Mouse (Mus musculus): ENCODE results near the gene Gm32742. TPM values are rescaled to one million over a fixed set of nuclear protein-coding genes. Genes with fewer than 3 reads are reported as not detected.

Gene Gm32742
- total RNA-seq (2014; rRNA removed) (not detected in 2 replicates), polyA plus RNA-seq (2015; fragmentation: Nextera tagmentation; extraction: Ambion mirVana) (0.04 TPM in 1 of 2 replicates, not detected in the other)

DNA sequence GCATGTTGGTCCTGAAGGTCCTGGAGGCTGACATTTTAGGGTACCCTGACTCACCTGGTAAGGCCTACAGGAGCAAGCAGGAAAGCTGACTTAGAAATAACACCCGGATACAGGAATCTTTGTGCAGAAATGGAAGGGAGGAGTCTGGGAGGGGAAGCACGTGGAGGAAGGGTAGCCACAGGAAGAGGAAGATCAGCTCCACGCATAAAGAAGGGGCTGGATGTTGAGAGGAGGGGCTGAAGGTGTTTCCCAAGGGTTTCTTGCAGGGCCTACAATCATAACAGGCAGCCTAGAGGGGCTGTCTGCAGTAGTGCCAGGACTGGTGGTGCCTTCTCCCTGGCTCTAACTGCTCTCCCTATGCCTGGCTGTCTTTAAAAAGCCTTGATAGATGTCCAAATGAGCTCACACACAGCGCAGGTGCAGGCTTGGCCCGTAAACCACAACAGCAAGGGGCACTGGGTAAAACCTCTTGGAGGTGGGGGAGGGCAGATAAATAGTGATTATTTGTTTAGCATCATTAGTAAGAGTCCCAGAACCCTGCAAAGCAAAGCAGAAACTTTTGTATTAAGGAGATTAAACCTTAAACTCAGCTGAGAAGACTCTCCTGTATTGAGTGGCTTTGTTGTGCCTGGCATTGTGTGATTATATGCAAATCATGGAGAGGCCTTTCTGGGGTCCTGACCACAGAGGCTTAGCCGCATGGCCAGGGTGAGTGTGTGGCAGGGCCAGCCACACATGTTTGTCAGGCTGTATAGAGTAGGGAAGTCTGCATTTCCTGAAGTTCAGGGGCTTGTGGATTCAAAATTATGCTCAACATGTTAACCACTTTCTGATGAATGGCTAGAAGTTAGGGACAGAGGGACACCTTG lies at the start of gene Gm32742:
Gene Gm32742, minus strand, starts transcription at position 206 of the 869 bp plus-strand sequence.
- H3K4me2 ChIP-seq (ENCODE audit: low read depth, low read length): no peak within 1 kb of the TSS
- H3K4me3 ChIP-seq (ENCODE audit: low read length): no peak within 1 kb of the TSS
- ATAC-seq: peak; percentile 50; the same call in 1 of the 2 replicates
- 41% methylated on average over 6 of the region's 6 CpGs for WGBS
- no peaks in the 10 kb centered on the region for H3K9me3 ChIP-seq (ENCODE audit: low read length)
- H3K27me3 ChIP-seq (ENCODE audit: insufficient read depth, low read length): no peaks in the 10 kb centered on the region
- no peaks in the 10 kb centered on the region for H3K4me1 ChIP-seq (ENCODE audit: insufficient read depth, low read length)
- no peaks in the 10 kb centered on the region for H3K36me3 ChIP-seq (ENCODE audit: insufficient read depth, low read length)
- TF ChIP-seq CTCF (IDR thresholded peaks at IDR 0.05; ENCODE audit: low read depth): no peak
- DNase-seq (ENCODE audit: low spot score): peak; percentile 26
- H3K27ac ChIP-seq: no peak within 1 kb of the TSS
- H3K9ac ChIP-seq (replicated peaks; ENCODE audit: low read length): no peak within 1 kb of the TSS

- no peaks in the 10 kb centered on the region for H3K36me3 ChIP-seq (ENCODE audit: insufficient read depth, low read length)
- no peak overlapping the region for H3K27ac ChIP-seq
- TF ChIP-seq CTCF (IDR thresholded peaks at IDR 0.05; ENCODE audit: low read depth): no peak
- H3K4me1 ChIP-seq (ENCODE audit: insufficient read depth, low read length): no peaks in the 10 kb centered on the region
- DNase-seq (ENCODE audit: low spot score): no peak
- no peak overlapping the region for H3K9ac ChIP-seq (replicated peaks; ENCODE audit: low read length)
- WGBS: 94% methylated on average over 6 of the region's 6 CpGs
- no peaks in the 10 kb centered on the region for H3K9me3 ChIP-seq (ENCODE audit: low read length)
- no peak overlapping the region for H3K4me3 ChIP-seq (ENCODE audit: low read length)
- no peaks in the 10 kb centered on the region for H3K27me3 ChIP-seq (ENCODE audit: insufficient read depth, low read length)
- no peak overlapping the region for H3K4me2 ChIP-seq (ENCODE audit: low read depth, low read length)
- ATAC-seq: no peak
Observed at GRCm38 (mm10) chr9:51213729-51214237, 48.5 kb upstream of the Gm32742 start.

GRCm38 (mm10) chr9:51213023-51213728 lies 47.9 kb upstream of the Gm32742 start, which contains the start of gene Pou2af1:
TSS of gene Pou2af1 (plus strand) at chr9:51213708.
- WGBS: 81% methylated on average over 20 of the region's 20 CpGs
- H3K4me3 ChIP-seq (ENCODE audit: low read length): no peak within 1 kb of the TSS
- no peaks in the 10 kb centered on the region for H3K36me3 ChIP-seq (ENCODE audit: insufficient read depth, low read length)
- no peak for TF ChIP-seq CTCF (IDR thresholded peaks at IDR 0.05; ENCODE audit: low read depth)
- DNase-seq (ENCODE audit: low spot score) (no peak), ATAC-seq (no peak)
- no peak within 1 kb of the TSS for H3K9ac ChIP-seq (replicated peaks; ENCODE audit: low read length)
- H3K4me2 ChIP-seq (ENCODE audit: low read depth, low read length): no peak within 1 kb of the TSS
- H3K27me3 ChIP-seq (ENCODE audit: insufficient read depth, low read length): no peaks in the 10 kb centered on the region
- no peak within 1 kb of the TSS for H3K27ac ChIP-seq
- no peaks in the 10 kb centered on the region for H3K9me3 ChIP-seq (ENCODE audit: low read length)
- no peaks in the 10 kb centered on the region for H3K4me1 ChIP-seq (ENCODE audit: insufficient read depth, low read length)

- no peak overlapping the region for H3K9ac ChIP-seq (replicated peaks; ENCODE audit: low read length)
- no peak overlapping the region for H3K4me3 ChIP-seq (ENCODE audit: low read length)
- ATAC-seq (no peak), DNase-seq (ENCODE audit: low spot score) (no peak)
- H3K4me1 ChIP-seq (ENCODE audit: insufficient read depth, low read length): no peaks in the 10 kb centered on the region
- H3K36me3 ChIP-seq (ENCODE audit: insufficient read depth, low read length): no peaks in the 10 kb centered on the region
- WGBS: 60% methylated on average over 6 of the region's 6 CpGs
- no peaks in the 10 kb centered on the region for H3K27me3 ChIP-seq (ENCODE audit: insufficient read depth, low read length)
- no peak for TF ChIP-seq CTCF (IDR thresholded peaks at IDR 0.05; ENCODE audit: low read depth)
- no peaks in the 10 kb centered on the region for H3K9me3 ChIP-seq (ENCODE audit: low read length)
- no peak overlapping the region for H3K27ac ChIP-seq
- H3K4me2 ChIP-seq (ENCODE audit: low read depth, low read length): no peak overlapping the region
Observed at GRCm38 (mm10) chr9:51211191-51211590, 45.9 kb upstream of the Gm32742 start.

GRCm38 (mm10) chr9:51208974-51209332 lies 43.6 kb upstream of the Gm32742 start:
- DNase-seq (ENCODE audit: low spot score): peak; percentile 30

DNA sequence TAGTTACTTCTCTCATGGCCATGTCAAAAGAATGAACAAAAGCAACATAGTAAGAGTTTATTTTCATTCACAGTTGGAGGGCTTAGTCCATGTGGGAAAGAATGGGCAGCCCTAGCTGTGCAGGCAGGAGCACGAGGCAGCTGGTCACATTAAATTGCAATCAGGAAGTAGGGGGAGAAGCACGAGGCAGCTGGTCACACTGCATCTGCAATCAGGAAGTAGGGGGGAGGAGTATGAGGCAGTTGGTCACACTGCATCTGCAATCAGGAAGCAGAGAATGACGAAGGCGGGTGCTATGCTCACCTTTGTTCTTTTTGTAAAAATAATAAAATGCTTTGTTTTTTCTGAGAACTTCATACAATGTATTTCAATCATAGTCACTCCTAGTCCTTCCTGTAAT lies 29.5 kb upstream of the Gm32742 start:
- WGBS: 68% methylated on average over 4 of the region's 4 CpGs
- Histone ChIP-seq H3K27ac (no peak overlapping the region), H3K27me3 (ENCODE audit: insufficient read depth, low read length) (no peaks in the 10 kb centered on the region)

More at GRCm38 (mm10) chr9:51208974-51209332, 43.6 kb upstream of the Gm32742 start:
- no peak for TF ChIP-seq CTCF (IDR thresholded peaks at IDR 0.05; ENCODE audit: low read depth)
- no peak overlapping the region for H3K4me3 ChIP-seq (ENCODE audit: low read length)
- H3K27me3 ChIP-seq (ENCODE audit: insufficient read depth, low read length): no peaks in the 10 kb centered on the region
- H3K9me3 ChIP-seq (ENCODE audit: low read length): no peaks in the 10 kb centered on the region
- no peaks in the 10 kb centered on the region for H3K4me1 ChIP-seq (ENCODE audit: insufficient read depth, low read length)
- WGBS: 73% methylated on average over 2 of the region's 2 CpGs
- no peaks in the 10 kb centered on the region for H3K36me3 ChIP-seq (ENCODE audit: insufficient read depth, low read length)
- no peak overlapping the region for H3K27ac ChIP-seq
- H3K9ac ChIP-seq (replicated peaks; ENCODE audit: low read length): no peak overlapping the region
- H3K4me2 ChIP-seq (ENCODE audit: low read depth, low read length): no peak overlapping the region
- ATAC-seq: no peak

More for the DNA sequence above, 29.5 kb upstream of the Gm32742 start:
- DNase-seq (ENCODE audit: low spot score) (no peak), ATAC-seq (no peak)
- H3K4me1 ChIP-seq (ENCODE audit: insufficient read depth, low read length): no peaks in the 10 kb centered on the region
- H3K9me3 ChIP-seq (ENCODE audit: low read length): no peaks in the 10 kb centered on the region
- no peak overlapping the region for H3K9ac ChIP-seq (replicated peaks; ENCODE audit: low read length)
- H3K4me2 ChIP-seq (ENCODE audit: low read depth, low read length): no peak overlapping the region
- TF ChIP-seq CTCF (IDR thresholded peaks at IDR 0.05; ENCODE audit: low read depth): no peak
- no peak overlapping the region for H3K4me3 ChIP-seq (ENCODE audit: low read length)
- H3K36me3 ChIP-seq (ENCODE audit: insufficient read depth, low read length): no peaks in the 10 kb centered on the region
